Mouse (Mus musculus) cortical plate, adult 2 months (tissue): Measurements from ENCODE around the gene Gm3336.

Experiments used
- CTCF ChIP-seq: fragments of 200-500 bp; IDR thresholded peaks from 2 replicates; pipeline ENCODE4 v1.5.1; 2011; ENCODE audit warnings: mild to moderate bottlenecking, control low read depth, low read length; ENCODE audit not compliant: insufficient read depth; ENCODE audit errors: extremely low read depth
- POLR2A ChIP-seq: fragments of 200-500 bp; IDR thresholded peaks from 2 replicates; pipeline ENCODE4 v1.6.1; 2011; ENCODE audit warnings: mild to moderate bottlenecking, low read length, control low read depth; ENCODE audit not compliant: insufficient read depth; ENCODE audit errors: extremely low read depth

- TF ChIP-seq CTCF (no peak), POLR2A (no peak)
Measured at GRCm38 (mm10) chr8:70724216-70724615, 5.9 kb downstream of the Gm3336 start.
